Mouse (Mus musculus) MEL (cell line): Measurements from ENCODE around the gene Spred3. TPM values are rescaled to one million over a fixed set of nuclear protein-coding genes. Genes with fewer than 3 reads are reported as not detected.

Experiments
- DNase-seq: peaks from one replicate; pipeline ENCODE4 v3.0.0; 2011; ENCODE audit warnings: low read depth, low spot score
- H3K27ac ChIP-seq: 2 replicates; pipeline ENCODE4 v1.5.1; 2012; ENCODE audit warnings: low read depth, mild to moderate bottlenecking, control low read depth, low read length, moderate library complexity; ENCODE audit not compliant: control insufficient read depth
- H3K27me3 ChIP-seq, 2 experiments: fragments of 150-350 bp in 1 of 2; sonication (generic) in 1 of 2; 2 replicates each; pipeline ENCODE4 v1.6.1; 2012; ENCODE audit warnings: low read length in 2 of 2, mild to moderate bottlenecking in 2 of 2, improper control_type of control experiment in 1 of 2, moderate library complexity in 1 of 2; ENCODE audit not compliant: insufficient read depth in 2 of 2, control insufficient read depth in 1 of 2
- H3K36me3 ChIP-seq, 2 experiments: 2 replicates each; pipeline ENCODE4 v1.6.1; 2012 to 2014; ENCODE audit warnings: low read length in 2 of 2, improper control_type of control experiment in 1 of 2, inconsistent platforms in 1 of 2, mild to moderate bottlenecking in 1 of 2; ENCODE audit not compliant: insufficient read depth in 2 of 2, control insufficient read depth in 1 of 2
- H3K4me1 ChIP-seq, 2 experiments: fragments of 150-350 bp in 1 of 2; sonication (generic) in 1 of 2; 2 replicates each; pipeline ENCODE4 v1.6.1; 2012; ENCODE audit warnings: low read length in 2 of 2, improper control_type of control experiment in 1 of 2, mild to moderate bottlenecking in 1 of 2; ENCODE audit not compliant: insufficient read depth in 2 of 2, control insufficient read depth in 1 of 2
- H3K4me3 ChIP-seq, 2 experiments: fragments of 150-350 bp in 1 of 2; sonication (generic) in 1 of 2; 2 replicates each; pipeline ENCODE4 v1.5.1; 2012; ENCODE audit warnings: low read depth in 2 of 2, low read length in 2 of 2, mild to moderate bottlenecking in 2 of 2, moderate library complexity in 2 of 2, control low read depth in 1 of 2, improper control_type of control experiment in 1 of 2; ENCODE audit not compliant: control insufficient read depth in 1 of 2, insufficient read depth in 1 of 2
- H3K79me2 ChIP-seq: 2 replicates; pipeline ENCODE4 v1.6.1; 2012; ENCODE audit warnings: mild to moderate bottlenecking, low read length, moderate library complexity; ENCODE audit not compliant: control insufficient read depth, poor library complexity, insufficient read depth
- H3K9ac ChIP-seq: 2 replicates; pipeline ENCODE4 v1.6.1; 2012; ENCODE audit warnings: low read depth, mild to moderate bottlenecking, control low read depth, low read length, moderate library complexity; ENCODE audit not compliant: control insufficient read depth, poor library complexity, severe bottlenecking
- H3K9me3 ChIP-seq: fragments of 150-350 bp; sonication (generic); replicated peaks from 2 replicates; pipeline ENCODE4 v1.6.1; 2012; ENCODE audit warnings: mild to moderate bottlenecking, low read length, improper control_type of control experiment, moderate library complexity; ENCODE audit not compliant: insufficient read depth
- CHD2 ChIP-seq: IDR thresholded peaks from 2 replicates; pipeline ENCODE4 v1.6.1; 2011; ENCODE audit warnings: low read length, improper control_type of control experiment
- ELF1 ChIP-seq: IDR thresholded peaks from 2 replicates; pipeline ENCODE4 v1.6.1; 2014; ENCODE audit warnings: low read depth, mild to moderate bottlenecking, inconsistent platforms, low read length, improper control_type of control experiment, moderate library complexity
- HCFC1 ChIP-seq: IDR thresholded peaks from 2 replicates; pipeline ENCODE4 v1.6.1; 2012; ENCODE audit warnings: low read depth, mild to moderate bottlenecking, inconsistent platforms, low read length, improper control_type of control experiment, moderate library complexity
- MAFK ChIP-seq: IDR thresholded peaks from 2 replicates; pipeline ENCODE4 v1.6.1; 2011; ENCODE audit warnings: low read depth, mild to moderate bottlenecking, low read length, improper control_type of control experiment, borderline replicate concordance
- MEF2A ChIP-seq: IDR thresholded peaks from 2 replicates; pipeline ENCODE4 v1.6.1; 2014; ENCODE audit warnings: low read depth, mild to moderate bottlenecking, inconsistent platforms, low read length, improper control_type of control experiment; ENCODE audit not compliant: poor library complexity, insufficient replicate concordance, severe bottlenecking; ENCODE audit errors: extremely low read depth
- MXI1 ChIP-seq: IDR thresholded peaks from 2 replicates; pipeline ENCODE4 v1.6.1; 2011; ENCODE audit warnings: mild to moderate bottlenecking, low read depth, low read length, improper control_type of control experiment
- MYC ChIP-seq: IDR thresholded peaks from 2 replicates; pipeline ENCODE4 v1.6.1; 2011; ENCODE audit warnings: low read depth, mild to moderate bottlenecking, low read length, improper control_type of control experiment, moderate library complexity
- NELFE ChIP-seq: IDR thresholded peaks from 2 replicates; pipeline ENCODE4 v1.6.1; 2011; ENCODE audit warnings: low read depth, low read length, improper control_type of control experiment
- POLR2AphosphoS2 ChIP-seq: IDR thresholded peaks from 2 replicates; pipeline ENCODE4 v1.6.1; 2011; ENCODE audit warnings: low read length, improper control_type of control experiment
- TBP ChIP-seq: IDR thresholded peaks from 2 replicates; pipeline ENCODE4 v1.8.0; 2011; ENCODE audit warnings: low read depth, low read length, improper control_type of control experiment
- UBTF ChIP-seq: IDR thresholded peaks from 2 replicates; pipeline ENCODE4 v1.6.1; 2012; ENCODE audit warnings: low read depth, mild to moderate bottlenecking, inconsistent platforms, low read length, improper control_type of control experiment, moderate library complexity, borderline replicate concordance; ENCODE audit not compliant: insufficient read depth
- ZC3H11A ChIP-seq: IDR thresholded peaks from 2 replicates; pipeline ENCODE4 v1.6.1; 2012; ENCODE audit warnings: low read depth, mild to moderate bottlenecking, inconsistent platforms, low read length, improper control_type of control experiment
- polyA plus RNA-seq, 2 experiments: library from polyadenylated mRNA; stranded (reverse) in 1 of 2; unstranded in 1 of 2; fragments of >175 nt in 1 of 2; fragments of >200 nt in 1 of 2; gene quantifications; 2 replicates each; pipeline versions ENCODE4 v1.2.1 to v1.2.4; 2012; ENCODE audit warnings: low replicate concordance in 2 of 2, low read depth in 1 of 2; ENCODE audit not compliant: insufficient read length in 2 of 2, insufficient read depth in 1 of 2, missing spikeins in 1 of 2
- total RNA-seq: library from RNA; depleted of rRNA; stranded (reverse); fragments of 300-350 nt; gene quantifications from 2 replicates; pipeline ENCODE4 v1.2.3, GENCODE M21; 2012

Gene Spred3
- total and polyA plus RNA-seq, 3 experiments = 0.42 to 3.9 TPM; not detected in 1

DNA sequence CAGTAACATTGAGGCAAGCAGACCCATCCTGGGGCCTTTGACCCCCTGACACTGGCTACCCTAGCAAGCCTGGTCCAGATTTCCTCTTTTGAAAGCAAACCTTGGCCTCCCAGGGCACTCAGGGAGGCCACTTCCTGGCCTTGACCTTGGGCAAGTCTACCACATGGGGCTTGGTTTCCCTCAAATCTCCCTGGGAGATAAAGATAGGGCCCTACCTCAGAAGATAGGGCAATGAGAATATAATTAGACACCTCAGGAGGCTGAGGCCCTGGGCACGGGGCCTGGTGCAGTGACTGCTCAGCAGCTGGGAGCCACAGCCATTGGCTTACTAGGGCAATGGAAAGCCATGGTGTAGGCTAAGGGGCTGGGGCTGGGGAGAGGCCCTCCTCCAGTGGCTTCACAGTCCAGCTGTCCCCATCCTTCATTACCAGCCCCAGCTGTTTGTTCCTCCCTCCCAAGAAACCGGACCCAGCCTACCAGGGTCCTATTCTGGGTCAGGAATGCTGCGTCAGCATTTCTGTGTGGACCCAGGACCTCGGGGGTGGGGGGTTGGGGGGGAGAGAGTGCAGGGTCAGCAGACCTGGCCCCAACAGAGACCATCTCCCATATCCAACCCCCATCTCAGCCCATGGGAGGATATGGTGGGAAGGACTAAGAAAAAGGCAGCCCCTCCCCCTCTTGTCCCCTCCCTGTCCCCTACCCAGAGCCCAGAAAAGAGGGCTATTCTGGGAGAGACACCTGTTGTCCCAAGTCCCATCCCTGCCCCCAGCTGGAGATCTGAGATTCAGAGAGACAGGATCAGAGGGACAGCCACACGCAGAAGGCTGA, 46.5 kb downstream of the Spred3 start:
- Histone ChIP-seq H3K4me1 (peaks cover 0 to 6% of the 10 kb centered on the region in 2 experiments; a peak in 1 of 4 replicates), H3K27me3 (no peaks in the 10 kb centered on the region; a peak in 1 of 4 replicates), H3K36me3 (no peaks in the 10 kb centered on the region; a peak in 1 of 4 replicates), H3K4me3 (no peak overlapping the region), H3K9ac (no peak overlapping the region), H3K9me3 (no peaks in the 10 kb centered on the region), H3K27ac (no peak overlapping the region), H3K79me2 (no peaks in the 10 kb centered on the region)
- no peak for DNase-seq
- TF ChIP-seq MAFK (peak; percentile 53; the same call in 1 of the 2 replicates), MXI1 (no peak), MEF2A (no peak)

DNA sequence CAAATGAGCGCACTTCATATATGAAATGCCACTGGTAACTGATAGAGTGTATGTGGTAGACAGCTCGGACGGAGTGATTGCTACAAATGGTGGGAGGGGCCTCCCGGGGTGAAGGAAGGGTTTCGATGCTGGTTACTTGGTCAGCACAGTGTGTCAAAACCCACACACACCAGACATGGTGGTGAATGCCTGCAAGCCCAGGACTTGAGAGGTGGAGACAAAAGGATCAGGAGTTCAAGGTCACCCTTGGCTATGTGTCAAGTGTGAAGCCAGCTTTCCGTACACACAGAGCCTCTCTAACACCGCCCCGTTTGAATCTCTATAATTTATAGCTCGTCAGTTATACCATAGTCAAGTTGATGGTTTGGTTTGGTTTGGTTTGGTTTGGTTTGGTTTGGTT, 47.4 kb downstream of the Spred3 start:
- Histone ChIP-seq H3K79me2 (no peaks in the 10 kb centered on the region), H3K27me3 (no peaks in the 10 kb centered on the region; a peak in 1 of 4 replicates), H3K9me3 (no peaks in the 10 kb centered on the region), H3K4me3 (no peak overlapping the region), H3K36me3 (no peaks in the 10 kb centered on the region; a peak in 1 of 4 replicates), H3K9ac (no peak overlapping the region), H3K27ac (no peak overlapping the region), H3K4me1 (peaks cover 0 to 6% of the 10 kb centered on the region in 2 experiments; a peak in 1 of 4 replicates)
- TF ChIP-seq ZC3H11A = no peak
- no peak for TF ChIP-seq CHD2
- TF ChIP-seq ELF1 = no peak
- no peak for DNase-seq

DNA sequence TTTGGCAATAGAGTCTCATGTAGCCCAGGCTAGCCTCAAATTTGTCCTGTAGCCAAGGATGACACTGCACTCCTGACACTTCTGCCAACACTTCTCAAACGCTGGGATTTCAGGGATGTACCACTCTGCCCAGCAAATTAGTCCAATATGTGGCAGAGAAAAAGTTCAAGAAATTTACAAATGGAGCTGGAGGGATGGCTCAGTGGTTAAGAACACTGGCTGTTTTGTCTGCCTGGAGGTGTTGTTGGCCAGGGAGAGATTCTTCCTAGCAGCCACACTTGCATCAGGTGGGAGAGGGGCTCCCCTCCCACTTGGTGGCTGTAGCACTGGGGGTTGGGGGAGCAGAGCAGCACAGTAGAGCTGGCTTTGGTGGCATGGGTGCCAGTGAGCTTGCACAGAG, 50.7 kb downstream of the Spred3 start:
- no peaks in the 10 kb centered on the region for H3K9me3 ChIP-seq
- H3K27me3 ChIP-seq = no peaks in the 10 kb centered on the region; a peak in 1 of 4 replicates
- no peak overlapping the region for H3K9ac ChIP-seq
- peaks cover 0 to 2% of the 10 kb centered on the region in 2 experiments; a peak in 1 of 4 replicates for H3K4me1 ChIP-seq
- no peaks in the 10 kb centered on the region for H3K79me2 ChIP-seq
- no peak for DNase-seq
- TF ChIP-seq POLR2AphosphoS2 (no peak), ELF1 (no peak), HCFC1 (no peak), TBP (no peak), MXI1 (no peak), NELFE (no peak), MYC (no peak), UBTF (no peak)
- H3K4me3 ChIP-seq = no peak overlapping the region
- no peak overlapping the region for H3K27ac ChIP-seq
- no peaks in the 10 kb centered on the region; a peak in 1 of 4 replicates for H3K36me3 ChIP-seq
